Mouse (Mus musculus) G1E (cell line): ENCODE results near the gene Ncaph2.

ENCODE experiments used
- CTCF ChIP-seq: IDR thresholded peaks from 2 replicates; pipeline ENCODE4 v1.5.1; 2012; ENCODE audit warnings: low read depth, low read length, inconsistent platforms, mixed read lengths
- GATA1 ChIP-seq: IDR thresholded peaks from 2 replicates; pipeline ENCODE4 v1.6.1; 2012; ENCODE audit warnings: borderline replicate concordance, low read length, inconsistent platforms, mixed read lengths

- TF ChIP-seq CTCF: no peak
- TF ChIP-seq GATA1: no peak
These were observed 49.6 kb upstream of the Ncaph2 start for GRCm38 (mm10) chr15:89305966-89306365.
